Mouse (Mus musculus): ENCODE measurements around the gene Hdgfl2. TPM values are rescaled to one million over a fixed set of nuclear protein-coding genes. Genes with fewer than 3 reads are reported as not detected.
A peak's percentile ranks its signal among the peaks of the same experiment; 100 is the strongest.
"Not testable (repeated sequence)": the region's sequence is repeated elsewhere in the genome, so short reads cannot be mapped to it uniquely, and the experiment has no call there.

Hdgfl2 gene
- polyA plus RNA-seq, 1 experiment from 2014 or later: 155 TPM

DNA sequence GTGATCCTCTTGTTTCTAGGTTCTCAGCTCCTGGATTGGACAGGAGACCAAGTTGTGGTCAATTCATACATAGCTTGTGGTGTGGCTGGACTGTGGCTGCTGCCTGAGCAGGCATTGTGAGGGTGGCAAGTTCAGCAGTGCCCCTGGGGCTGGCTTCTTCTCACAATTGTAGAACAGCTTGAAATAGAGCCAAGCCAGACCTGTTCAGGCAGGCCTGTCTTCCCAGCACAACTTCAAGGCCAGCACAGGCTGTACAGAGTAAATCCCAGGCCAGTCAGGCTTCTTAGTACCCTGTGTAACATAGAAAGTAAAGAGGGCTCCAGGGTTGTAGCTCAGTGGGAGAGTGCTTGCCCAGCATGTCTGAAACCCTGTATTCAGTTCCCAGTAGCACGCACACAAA, 13.4 kb downstream of the Hdgfl2 start:
- no peak overlapping the region for H3K4me3 ChIP-seq
- WGBS: 82% methylated on average over 1 of the region's 1 CpGs
- H3K4me1 ChIP-seq: no peaks in the 10 kb centered on the region
- no peak; the same call in 1 of the 2 replicates for ATAC-seq (ENCODE audit: insufficient number of reproducible peaks, insufficient read depth, low FRiP score, low TSS enrichment, low read depth)
- H3K4me2 ChIP-seq: no peak overlapping the region
- no peak overlapping the region for H3K9ac ChIP-seq
- H3K9me3 ChIP-seq: no peaks in the 10 kb centered on the region
- H3K36me3 ChIP-seq: peaks cover 81% of the 10 kb centered on the region
- peak overlapping the region; percentile 34; the same call in 1 of the 2 replicates for H3K27ac ChIP-seq
- H3K27me3 ChIP-seq: no peaks in the 10 kb centered on the region

GRCm38 (mm10) chr17:56096883-56097282, 17.4 kb downstream of the Hdgfl2 start:
- Histone ChIP-seq H3K27me3 (no peaks in the 10 kb centered on the region), H3K9ac (no peak overlapping the region), H3K36me3 (peaks cover 88% of the 10 kb centered on the region), H3K4me1 (no peaks in the 10 kb centered on the region), H3K9me3 (no peaks in the 10 kb centered on the region), H3K27ac (no peak overlapping the region), H3K4me3 (no peak overlapping the region), H3K4me2 (no peak overlapping the region)
- no peak for ATAC-seq (ENCODE audit: insufficient number of reproducible peaks, insufficient read depth, low FRiP score, low TSS enrichment, low read depth)
- WGBS: 87% methylated on average over 12 of the region's 12 CpGs

DNA sequence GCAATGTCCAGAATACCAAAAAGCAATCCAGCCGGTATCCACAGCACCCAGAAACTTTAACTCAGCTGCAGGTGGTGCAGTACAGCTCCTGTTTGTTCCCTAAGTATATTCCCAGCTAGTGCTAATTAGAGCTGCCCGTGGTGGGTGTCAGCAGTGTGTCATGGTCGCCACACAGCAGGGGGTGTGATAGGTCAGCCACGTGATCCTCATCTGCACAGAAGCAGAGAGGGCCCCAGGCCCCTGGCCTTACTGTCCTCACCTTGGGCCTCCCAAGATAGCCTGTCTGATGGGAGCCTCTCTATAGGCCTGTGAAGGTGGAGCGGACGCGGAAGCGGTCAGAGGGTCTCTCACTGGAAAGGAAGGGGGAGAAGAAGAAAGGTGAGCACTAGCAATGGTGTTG, 18.7 kb downstream of the Hdgfl2 start:
- H3K4me2 ChIP-seq: no peak overlapping the region
- ATAC-seq (ENCODE audit: insufficient number of reproducible peaks, insufficient read depth, low FRiP score, low TSS enrichment, low read depth): no peak
- 95% methylated on average over 8 of the region's 8 CpGs for WGBS
- H3K27ac ChIP-seq: no peak overlapping the region
- H3K4me3 ChIP-seq: no peak overlapping the region
- no peaks in the 10 kb centered on the region for H3K4me1 ChIP-seq
- H3K27me3 ChIP-seq: no peaks in the 10 kb centered on the region
- H3K9me3 ChIP-seq: no peaks in the 10 kb centered on the region
- peaks cover 94% of the 10 kb centered on the region for H3K36me3 ChIP-seq
- H3K9ac ChIP-seq: no peak overlapping the region

- Histone ChIP-seq H3K4me3 (no peak overlapping the region), H3K4me2 (no peak overlapping the region), H3K27me3 (no peaks in the 10 kb centered on the region), H3K9me3 (no peaks in the 10 kb centered on the region), H3K9ac (no peak overlapping the region), H3K36me3 (peaks cover 95% of the 10 kb centered on the region), H3K27ac (no peak overlapping the region), H3K4me1 (no peaks in the 10 kb centered on the region)
- no peak for ATAC-seq (ENCODE audit: insufficient number of reproducible peaks, insufficient read depth, low FRiP score, low TSS enrichment, low read depth)
- 89% methylated on average over 15 of the region's 15 CpGs for WGBS
These were observed 19.5 kb downstream of the Hdgfl2 start for GRCm38 (mm10) chr17:56098711-56099572.

DNA sequence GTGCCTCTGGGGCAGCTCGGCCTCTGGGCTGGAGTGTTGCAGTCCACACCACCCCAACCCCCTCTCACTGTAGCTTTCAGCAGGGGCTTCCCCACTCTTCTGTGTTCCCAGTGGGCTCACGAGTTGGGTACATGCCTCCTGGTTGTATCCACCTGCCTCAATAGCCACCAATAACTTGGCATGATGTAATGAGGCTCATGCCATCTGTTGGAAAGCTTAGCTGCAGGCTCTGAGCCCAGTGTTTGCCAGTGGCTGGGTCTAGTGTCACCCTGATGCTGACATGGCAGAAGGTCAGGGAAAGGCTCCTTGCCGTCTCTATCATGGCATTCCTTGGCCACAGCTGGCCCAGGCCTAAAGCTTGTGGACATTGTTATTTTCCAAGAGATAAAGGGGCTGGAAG, 21.4 kb downstream of the Hdgfl2 start:
- Histone ChIP-seq H3K27ac (no peak overlapping the region), H3K36me3 (peaks cover 83% of the 10 kb centered on the region), H3K4me1 (no peaks in the 10 kb centered on the region), H3K4me2 (no peak overlapping the region), H3K9ac (no peak overlapping the region), H3K4me3 (no peak overlapping the region), H3K27me3 (no peaks in the 10 kb centered on the region), H3K9me3 (no peaks in the 10 kb centered on the region)
- no peak for ATAC-seq (ENCODE audit: insufficient number of reproducible peaks, insufficient read depth, low FRiP score, low TSS enrichment, low read depth)
- WGBS: 90% methylated on average over 3 of the region's 3 CpGs

- no peaks in the 10 kb centered on the region for H3K9me3 ChIP-seq
- no peak overlapping the region for H3K4me2 ChIP-seq
- WGBS: 94% methylated on average over 5 of the region's 5 CpGs
- no peaks in the 10 kb centered on the region for H3K27me3 ChIP-seq
- H3K4me3 ChIP-seq: no peak overlapping the region
- H3K27ac ChIP-seq: no peak overlapping the region
- no peak for ATAC-seq (ENCODE audit: insufficient number of reproducible peaks, insufficient read depth, low FRiP score, low TSS enrichment, low read depth)
- no peak overlapping the region for H3K9ac ChIP-seq
- peaks cover 70% of the 10 kb centered on the region for H3K36me3 ChIP-seq
- H3K4me1 ChIP-seq: no peaks in the 10 kb centered on the region
These were observed 22.7 kb downstream of the Hdgfl2 start for GRCm38 (mm10) chr17:56102158-56102557.

- Histone ChIP-seq H3K4me2 (no peak overlapping the region), H3K4me1 (no peaks in the 10 kb centered on the region), H3K27me3 (no peaks in the 10 kb centered on the region), H3K36me3 (peaks cover 67% of the 10 kb centered on the region), H3K4me3 (no peak overlapping the region), H3K27ac (no peak overlapping the region), H3K9ac (no peak overlapping the region), H3K9me3 (no peaks in the 10 kb centered on the region)
- ATAC-seq (ENCODE audit: insufficient number of reproducible peaks, insufficient read depth, low FRiP score, low TSS enrichment, low read depth): no peak
- 92% methylated on average over 9 of the region's 9 CpGs for WGBS
These were observed 23.5 kb downstream of the Hdgfl2 start for GRCm38 (mm10) chr17:56102927-56103326.

DNA sequence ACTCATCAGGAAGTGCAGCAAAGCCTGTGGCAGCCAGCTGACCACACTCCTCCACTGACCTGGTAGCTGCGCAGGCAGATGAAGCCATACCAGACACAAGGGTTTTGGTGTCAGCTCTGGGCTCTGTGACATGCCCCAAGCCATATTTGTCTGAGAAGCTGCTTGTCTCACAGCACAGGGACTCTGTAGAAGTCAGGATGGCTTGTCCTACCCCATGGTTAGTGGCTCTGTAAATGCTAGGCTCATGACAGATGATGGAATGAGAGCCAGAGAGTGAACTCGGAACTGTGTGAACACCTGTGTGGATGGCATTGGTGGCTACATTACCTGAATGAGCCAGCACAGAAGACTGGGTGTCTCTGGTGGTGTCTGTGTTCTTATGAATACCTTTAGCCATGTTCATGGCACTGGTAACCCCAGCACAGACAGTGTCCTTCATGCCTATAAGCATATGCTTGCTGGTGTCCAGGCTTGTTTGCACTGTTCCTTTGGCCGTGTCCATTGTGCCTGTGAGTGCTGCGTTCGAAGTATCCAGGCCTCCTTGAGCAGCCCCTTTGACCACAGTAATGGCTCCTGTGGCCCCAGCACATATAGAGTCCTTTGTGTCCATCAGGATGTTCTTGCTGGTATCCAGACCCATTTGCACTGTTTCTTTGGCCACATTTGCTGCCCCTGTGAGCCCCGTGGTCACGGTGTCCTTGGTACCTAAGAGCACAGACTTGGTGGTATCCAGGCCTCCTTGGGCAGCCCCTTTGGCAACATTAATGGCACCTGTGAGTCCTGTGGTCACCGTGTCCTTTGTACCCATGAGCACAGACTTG, 24.2 kb downstream of the Hdgfl2 start:
- no peak for ATAC-seq (ENCODE audit: insufficient number of reproducible peaks, insufficient read depth, low FRiP score, low TSS enrichment, low read depth)
- peaks cover 62% of the 10 kb centered on the region for H3K36me3 ChIP-seq
- 94% methylated on average over 8 of the region's 8 CpGs for WGBS

GRCm38 (mm10) chr17:56104821-56105220, 25.4 kb downstream of the Hdgfl2 start:
- H3K9me3 ChIP-seq; H3K9ac ChIP-seq; H3K4me1 ChIP-seq; H3K4me3 ChIP-seq; H3K4me2 ChIP-seq; H3K27ac ChIP-seq; ATAC-seq (ENCODE audit: insufficient number of reproducible peaks, insufficient read depth, low FRiP score, low TSS enrichment, low read depth); H3K27me3 ChIP-seq: not testable (repeated sequence)
- peaks cover 54% of the 10 kb centered on the region for H3K36me3 ChIP-seq
- WGBS: 92% methylated on average over 2 of the region's 5 CpGs

More for the DNA sequence above, 24.2 kb downstream of the Hdgfl2 start:
- Histone ChIP-seq H3K9me3 (no peaks in the 10 kb centered on the region), H3K27ac (no peak overlapping the region), H3K4me2 (no peak overlapping the region), H3K9ac (no peak overlapping the region), H3K27me3 (no peaks in the 10 kb centered on the region), H3K4me1 (no peaks in the 10 kb centered on the region), H3K4me3 (no peak overlapping the region)

DNA sequence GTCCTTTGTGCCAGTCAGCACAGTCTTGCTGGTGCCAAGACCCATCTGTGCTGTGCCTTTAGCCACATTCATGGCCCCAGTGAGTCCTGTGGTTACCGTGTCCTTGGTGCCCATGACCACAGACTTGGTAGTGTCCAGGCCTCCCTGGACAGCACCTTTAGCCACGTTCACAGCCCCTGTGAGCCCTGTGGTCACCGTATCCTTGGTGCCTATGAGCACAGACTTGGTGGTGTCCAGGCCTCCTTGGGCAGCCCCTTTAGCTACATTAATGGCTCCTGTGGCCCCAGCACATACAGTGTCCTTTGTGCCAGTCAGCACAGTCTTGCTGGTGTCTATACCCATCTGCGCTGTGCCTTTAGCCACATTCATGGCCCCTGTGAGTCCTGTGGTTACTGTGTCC, 27.0 kb downstream of the Hdgfl2 start:
- not testable (repeated sequence) for H3K27me3 ChIP-seq; H3K4me2 ChIP-seq; H3K27ac ChIP-seq; H3K4me1 ChIP-seq; H3K4me3 ChIP-seq; ATAC-seq (ENCODE audit: insufficient number of reproducible peaks, insufficient read depth, low FRiP score, low TSS enrichment, low read depth); H3K9ac ChIP-seq; H3K9me3 ChIP-seq
- H3K36me3 ChIP-seq: peaks cover 38% of the 10 kb centered on the region
- 95% methylated on average over 4 of the region's 4 CpGs for WGBS

- H3K27ac ChIP-seq: no peak overlapping the region
- WGBS: 81% methylated on average over 4 of the region's 4 CpGs
- no peaks in the 10 kb centered on the region for H3K4me1 ChIP-seq
- peaks cover 32% of the 10 kb centered on the region for H3K36me3 ChIP-seq
- H3K4me3 ChIP-seq: no peak overlapping the region
- H3K9ac ChIP-seq: no peak overlapping the region
- H3K27me3 ChIP-seq: no peaks in the 10 kb centered on the region
- no peak overlapping the region for H3K4me2 ChIP-seq
- ATAC-seq (ENCODE audit: insufficient number of reproducible peaks, insufficient read depth, low FRiP score, low TSS enrichment, low read depth): no peak
- H3K9me3 ChIP-seq: no peaks in the 10 kb centered on the region
These were observed 27.5 kb downstream of the Hdgfl2 start for GRCm38 (mm10) chr17:56106981-56107380.

- Histone ChIP-seq H3K9ac (no peak overlapping the region), H3K4me2 (no peak overlapping the region), H3K36me3 (peaks cover 25% of the 10 kb centered on the region), H3K27me3 (no peaks in the 10 kb centered on the region), H3K4me3 (no peak overlapping the region), H3K9me3 (no peaks in the 10 kb centered on the region), H3K4me1 (no peaks in the 10 kb centered on the region), H3K27ac (no peak overlapping the region)
- WGBS: 62% methylated on average over 2 of the region's 2 CpGs
- ATAC-seq (ENCODE audit: insufficient number of reproducible peaks, insufficient read depth, low FRiP score, low TSS enrichment, low read depth): no peak
These were observed 28.3 kb downstream of the Hdgfl2 start for GRCm38 (mm10) chr17:56107736-56108135.
